Comparison of ENCODE assay signal across 9 mouse cellular contexts in the genomic region with DNA sequence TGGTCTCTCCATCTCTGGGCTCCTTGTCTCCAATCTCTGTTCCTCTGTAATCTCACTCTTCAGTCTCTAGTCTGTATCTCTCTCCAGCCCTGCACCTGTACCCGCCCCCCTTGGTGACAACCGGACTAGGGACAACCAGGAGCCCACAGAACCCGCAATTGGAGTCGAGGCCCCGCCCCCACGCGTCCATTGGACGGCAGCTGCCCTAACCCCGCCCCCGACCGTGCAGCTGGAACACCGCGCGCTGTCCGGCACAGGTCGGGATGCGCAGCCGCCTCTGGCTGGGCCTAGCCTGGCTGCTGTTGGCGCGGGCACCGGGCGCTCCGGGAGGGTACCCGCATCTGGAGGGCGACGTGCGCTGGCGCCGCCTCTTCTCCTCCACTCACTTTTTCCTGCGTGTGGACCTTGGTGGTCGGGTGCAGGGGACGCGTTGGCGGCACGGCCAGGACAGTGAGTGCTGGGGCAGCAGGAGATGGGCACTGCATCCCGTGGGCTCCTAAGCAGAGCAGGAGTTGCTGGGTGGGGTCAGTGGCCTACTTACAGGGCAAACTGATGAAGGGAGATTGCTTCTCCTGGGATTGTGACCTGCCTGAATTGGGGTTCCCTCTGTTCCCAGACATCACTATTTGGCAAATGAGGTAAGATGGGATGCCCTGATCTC. TPM values are rescaled to one million over a fixed set of nuclear protein-coding genes. Genes with fewer than 3 reads are reported as not detected.
DNase-seq lines count a peak whose midpoint lies in the region; ATAC-seq lines count a peak whose summit lies in the region.
"Had no signal": no experiment of that assay in that cellular context is flagged by ENCODE, and none has a peak within 500 bp of the region (broad histone marks: within the 10 kb centered on the region; RNA-seq: fewer than 3 reads in every experiment).

Gene Fgf22 (plus strand): TSS at position 221 of the 661 bp plus-strand sequence.

- DNase-seq in adrenal gland, postnatal 10 days = peak; percentile 89
- DNase-seq in cerebellum, postnatal 25 days = peak; percentile 70 to 86
- peak; percentile 54 to 63 for DNase-seq in frontal cortex, postnatal 25 days (ENCODE audit: low spot score in 2 of 2)
- DNase-seq in layer of hippocampus, adult 9-10 months (ENCODE audit: low spot score) = peak; percentile 36
- peak; percentile 37 for DNase-seq in ovary, postnatal 14 days (ENCODE audit: low spot score)

- H3K9me3 ChIP-seq in hindbrain, embryonic 13.5 days = no peaks in the 10 kb centered on the region
- no peaks in the 10 kb centered on the region for H3K9me3 ChIP-seq in lung, embryonic 15.5 days

- no peak within 1 kb of the TSS for H3K27ac ChIP-seq in hindbrain, embryonic 13.5 days
- no peak within 1 kb of the TSS for H3K27ac ChIP-seq in lung, embryonic 15.5 days

- H3K4me3 ChIP-seq in hindbrain, embryonic 13.5 days = peak within 1 kb of the TSS; percentile 44
- H3K4me3 ChIP-seq in lung, embryonic 15.5 days = peak within 1 kb of the TSS; percentile 22

- 1% methylated on average over 36 of the region's 36 CpGs for WGBS in hindbrain, embryonic 13.5 days
- WGBS in lung, embryonic 15.5 days = 1% methylated on average over 36 of the region's 36 CpGs

- peak within 1 kb of the TSS; percentile 72 for H3K4me2 ChIP-seq in hindbrain, embryonic 13.5 days
- H3K4me2 ChIP-seq in lung, embryonic 15.5 days = peak within 1 kb of the TSS; percentile 56

- ATAC-seq in hindbrain, embryonic 13.5 days (ENCODE audit: low FRiP score) = peak; percentile 85
- ATAC-seq in lung, embryonic 15.5 days (ENCODE audit: borderline replicate concordance, extremely low read depth, low FRiP score, low TSS enrichment) = peak; percentile 81; the same call in 1 of the 2 replicates
- ATAC-seq in monocyte, adult 5-6 weeks (replicated peaks; ENCODE audit: insufficient number of reproducible peaks, low FRiP score, low TSS enrichment, poor library complexity, severe bottlenecking) = no peak

- H3K36me3 ChIP-seq in hindbrain, embryonic 13.5 days = peaks cover 43% of the 10 kb centered on the region
- H3K36me3 ChIP-seq in lung, embryonic 15.5 days = peaks cover 36% of the 10 kb centered on the region

- peak within 1 kb of the TSS; percentile 71 for H3K9ac ChIP-seq in hindbrain, embryonic 13.5 days
- H3K9ac ChIP-seq in lung, embryonic 15.5 days = 0 out of 2 replicates have a peak within 1 kb of the TSS, but pooled peaks have one; percentile 13

- peaks cover 14% of the 10 kb centered on the region for H3K4me1 ChIP-seq in hindbrain, embryonic 13.5 days (replicated peaks)
- 0 out of 2 replicates have a peak, but pooled peaks cover 5% of the 10 kb centered on the region for H3K4me1 ChIP-seq in lung, embryonic 15.5 days

- peaks cover 11% of the 10 kb centered on the region; the same call in 1 of the 2 replicates for H3K27me3 ChIP-seq in hindbrain, embryonic 13.5 days
- H3K27me3 ChIP-seq in lung, embryonic 15.5 days = no peaks in the 10 kb centered on the region

RNA-seq across cellular contexts. Expression of gene Fgf22, which starts in this region (rescaled TPM):
- total RNA-seq in adrenal gland, postnatal 10 days (2021) = not detected
- polyA plus RNA-seq in hindbrain, embryonic 13.5 days (2015; fragmentation: Nextera tagmentation; extraction: Ambion mirVana) = 1.00 and 2.1 TPM in 2 replicates
- polyA plus RNA-seq in lung, embryonic 15.5 days (2015; fragmentation: Nextera tagmentation; extraction: Ambion mirVana) = 0.12 and 0.30 TPM in 2 replicates
- total RNA-seq in monocyte, adult 5-6 weeks (2017) = not detected in 3 replicates
- polyA plus RNA-seq: spleen, adult 2 months had no signal

Comparison
In these comparisons a context has a peak if more than half of its experiments do, and no peak if none do; other contexts are left out.
1. Peak in DNase-seq in adrenal gland, postnatal 10 days; RNA of the gene not detected or under 1 TPM.
2. Peak in ATAC-seq, H3K4me3 ChIP-seq, H3K9ac ChIP-seq and H3K4me2 ChIP-seq in lung, embryonic 15.5 days; RNA of the gene not detected or under 1 TPM.
3. DNase-seq: peak in every context shown above with its lines; median percentile 89 in adrenal gland, postnatal 10 days; 78 in cerebellum, postnatal 25 days; 58 in frontal cortex, postnatal 25 days; 37 in ovary, postnatal 14 days; 36 in layer of hippocampus, adult 9-10 months.